Mouse (Mus musculus): ENCODE results near the gene Gns.

GRCm38 (mm10) chr10:121436258-121436645 is 71.4 kb downstream of the Gns start:
- TF ChIP-seq CTCF (IDR thresholded peaks at IDR 0.05; ENCODE audit: low read depth, low read length), result no peak
- no peak for TF ChIP-seq POLR2A (IDR thresholded peaks at IDR 0.05; ENCODE audit: extremely low read depth, insufficient read depth, low read length)

Data from liver, adult 2 months (tissue).